Mouse (Mus musculus): Measurements from ENCODE around the gene Vsig10l. TPM values are rescaled to one million over a fixed set of nuclear protein-coding genes. Genes with fewer than 3 reads are reported as not detected.
A peak's percentile ranks its signal among the peaks of the same experiment; 100 is the strongest.

Gene Vsig10l
- polyA plus RNA-seq, 1 experiment from 2014 or later = 4.8 TPM

GRCm38 (mm10) chr7:43490182-43490584, 27.2 kb downstream of the Vsig10l start:
- peak overlapping the region; percentile 80 for H3K4me2 ChIP-seq (replicated peaks)
- no peaks in the 10 kb centered on the region for H3K36me3 ChIP-seq
- no peaks in the 10 kb centered on the region; the same call in 1 of the 2 replicates for H3K9me3 ChIP-seq
- WGBS = 0% methylated on average over 6 of the region's 13 CpGs
- H3K4me1 ChIP-seq = peaks cover 18% of the 10 kb centered on the region
- ATAC-seq (ENCODE audit: low FRiP score, low read depth) = peak; percentile 91
- H3K27me3 ChIP-seq = peaks cover 30% of the 10 kb centered on the region
- H3K27ac ChIP-seq = no peak overlapping the region
- peak overlapping the region; percentile 60 for H3K4me3 ChIP-seq
- peak overlapping the region; percentile 77 for H3K9ac ChIP-seq

DNA sequence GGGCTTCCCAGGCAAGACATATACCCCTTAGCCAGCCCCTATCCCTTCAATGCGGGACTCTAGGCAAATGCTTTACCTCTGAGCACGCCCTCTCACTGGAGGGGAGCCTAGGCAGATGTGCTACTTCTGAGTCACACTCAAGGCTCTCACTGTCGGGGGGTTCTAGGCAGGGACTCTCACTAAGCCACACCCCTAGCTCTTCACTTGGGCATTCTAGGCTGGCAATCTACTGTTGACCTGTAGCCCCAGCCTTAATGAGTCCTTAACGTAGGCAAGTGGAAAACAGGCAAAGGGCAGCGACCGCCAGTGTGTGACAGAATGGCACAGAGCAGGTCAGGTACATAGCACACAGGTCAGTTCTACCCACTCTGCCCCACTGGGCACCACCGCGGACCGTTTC, 27.9 kb downstream of the Vsig10l start:
- ATAC-seq (ENCODE audit: low FRiP score, low read depth) = no peak
- no peak overlapping the region for H3K9ac ChIP-seq
- peaks cover 18% of the 10 kb centered on the region for H3K4me1 ChIP-seq
- no peaks in the 10 kb centered on the region for H3K36me3 ChIP-seq
- H3K4me3 ChIP-seq = peak overlapping the region; percentile 60; the same call in 1 of the 2 replicates
- 61% methylated on average over 9 of the region's 9 CpGs for WGBS
- H3K9me3 ChIP-seq = no peaks in the 10 kb centered on the region; the same call in 1 of the 2 replicates
- H3K4me2 ChIP-seq (replicated peaks) = peak overlapping the region; percentile 80; the same call in 1 of the 2 replicates
- H3K27ac ChIP-seq = no peak overlapping the region
- peaks cover 37% of the 10 kb centered on the region for H3K27me3 ChIP-seq

DNA sequence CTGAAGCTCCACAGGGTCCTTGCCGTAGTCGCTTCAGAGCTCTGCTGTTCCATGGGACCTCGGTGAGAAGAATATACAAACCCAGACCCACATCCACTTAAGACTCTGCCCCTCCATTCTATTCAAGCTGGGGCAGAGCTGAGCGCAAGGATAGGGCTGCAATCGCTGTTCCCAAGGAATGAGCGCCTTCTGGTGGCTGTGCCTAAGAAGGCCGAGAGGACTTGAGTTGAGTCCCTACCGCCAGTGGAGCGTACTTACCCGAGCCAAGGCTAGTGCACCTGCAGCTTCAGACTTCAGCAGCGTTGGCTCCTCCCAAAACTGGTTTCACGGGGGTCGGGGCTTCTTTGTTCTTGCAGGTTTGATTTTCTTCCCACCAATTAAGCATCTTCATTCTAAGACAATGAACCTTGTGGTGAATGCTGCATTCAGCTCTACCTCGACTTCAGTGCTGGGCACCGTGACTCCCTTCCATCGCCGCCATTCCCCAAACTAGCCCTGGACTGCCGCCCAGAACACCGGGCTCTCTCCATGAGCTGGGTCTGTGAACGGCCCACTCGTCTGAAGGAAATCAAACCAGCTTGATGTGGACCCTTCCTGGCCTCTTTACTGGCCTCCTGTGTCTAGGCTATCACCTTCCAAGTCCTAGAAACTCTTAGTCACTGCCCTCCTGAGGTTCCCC, 32.5 kb downstream of the Vsig10l start:
- Histone ChIP-seq H3K4me3 (no peak overlapping the region), H3K36me3 (no peaks in the 10 kb centered on the region), H3K4me2 (replicated peaks) (no peak overlapping the region), H3K4me1 (peaks cover 4% of the 10 kb centered on the region; the same call in 1 of the 2 replicates), H3K27me3 (peaks cover 34% of the 10 kb centered on the region), H3K9ac (no peak overlapping the region), H3K9me3 (peaks cover 6% of the 10 kb centered on the region; the same call in 1 of the 2 replicates), H3K27ac (no peak overlapping the region)
- peak; percentile 37; the same call in 1 of the 2 replicates for ATAC-seq (ENCODE audit: low FRiP score, low read depth)
- 15% methylated on average over 21 of the region's 21 CpGs for WGBS

GRCm38 (mm10) chr7:43511707-43512478, 48.9 kb downstream of the Vsig10l start:
- no peaks in the 10 kb centered on the region for H3K9me3 ChIP-seq
- no peaks in the 10 kb centered on the region for H3K4me1 ChIP-seq
- 39% methylated on average over 4 of the region's 4 CpGs for WGBS
- H3K9ac ChIP-seq = no peak overlapping the region
- H3K27me3 ChIP-seq = no peaks in the 10 kb centered on the region
- H3K36me3 ChIP-seq = no peaks in the 10 kb centered on the region
- ATAC-seq (ENCODE audit: low FRiP score, low read depth) = no peak
- no peak overlapping the region for H3K4me2 ChIP-seq (replicated peaks)
- H3K4me3 ChIP-seq = no peak overlapping the region
- H3K27ac ChIP-seq = no peak overlapping the region

- no peak overlapping the region for H3K27ac ChIP-seq
- ATAC-seq (ENCODE audit: low FRiP score, low read depth) = no peak
- H3K9ac ChIP-seq = no peak overlapping the region
- H3K4me2 ChIP-seq (replicated peaks) = no peak overlapping the region
- H3K27me3 ChIP-seq = no peaks in the 10 kb centered on the region
- H3K4me1 ChIP-seq = no peaks in the 10 kb centered on the region
- no peaks in the 10 kb centered on the region for H3K9me3 ChIP-seq
- WGBS = 72% methylated on average over 4 of the region's 4 CpGs
- no peaks in the 10 kb centered on the region for H3K36me3 ChIP-seq
- no peak overlapping the region for H3K4me3 ChIP-seq
Measured at GRCm38 (mm10) chr7:43512519-43512918, 49.6 kb downstream of the Vsig10l start.

DNA sequence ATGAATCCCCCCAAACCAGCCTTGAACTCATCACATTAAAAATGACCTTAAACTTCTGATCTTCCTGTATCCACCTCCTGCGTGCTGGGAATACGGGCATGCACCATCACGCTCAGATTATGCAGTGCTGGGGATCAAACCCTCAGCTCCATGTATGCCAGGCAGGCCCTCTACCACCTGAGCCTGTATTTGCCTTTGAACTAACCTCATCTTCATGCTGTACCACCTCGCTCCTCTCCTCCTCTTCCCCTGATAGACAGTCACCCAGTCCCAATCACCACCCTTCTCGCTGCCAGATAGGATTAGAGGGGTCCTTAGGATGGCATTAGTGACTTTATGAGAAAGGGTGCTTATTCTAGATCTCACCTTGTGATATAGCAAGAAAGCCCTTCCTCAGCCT, 52.1 kb downstream of the Vsig10l start:
- no peaks in the 10 kb centered on the region for H3K4me1 ChIP-seq
- no peaks in the 10 kb centered on the region for H3K9me3 ChIP-seq
- no peak overlapping the region for H3K4me2 ChIP-seq (replicated peaks)
- no peaks in the 10 kb centered on the region for H3K27me3 ChIP-seq
- H3K36me3 ChIP-seq = no peaks in the 10 kb centered on the region
- H3K4me3 ChIP-seq = no peak overlapping the region
- WGBS = 81% methylated on average over 5 of the region's 5 CpGs
- H3K9ac ChIP-seq = no peak overlapping the region
- no peak for ATAC-seq (ENCODE audit: low FRiP score, low read depth)
- H3K27ac ChIP-seq = no peak overlapping the region

DNA sequence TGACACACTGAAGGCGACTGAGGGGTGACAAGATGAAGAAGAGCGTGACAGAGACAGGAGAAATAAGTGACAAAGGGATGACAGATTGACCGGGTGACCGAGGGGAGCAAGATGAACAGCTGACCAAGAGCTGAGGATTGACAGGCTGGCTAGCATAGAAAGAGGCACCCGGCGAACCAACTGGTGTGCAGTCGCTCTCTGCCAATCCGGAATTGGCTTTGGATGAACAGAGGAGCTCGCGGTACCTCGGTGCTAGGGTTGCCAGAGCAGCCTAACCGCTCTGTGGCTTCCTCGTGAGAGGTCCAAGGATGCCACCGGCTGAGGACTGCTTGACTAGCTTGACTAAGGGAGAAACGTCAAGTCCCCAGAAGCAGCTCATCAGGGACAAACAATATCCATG, 55.4 kb downstream of the Vsig10l start:
- WGBS = 89% methylated on average over 15 of the region's 15 CpGs
- Histone ChIP-seq H3K4me2 (replicated peaks) (no peak overlapping the region), H3K9ac (no peak overlapping the region), H3K4me3 (no peak overlapping the region), H3K27me3 (no peaks in the 10 kb centered on the region), H3K9me3 (no peaks in the 10 kb centered on the region), H3K36me3 (no peaks in the 10 kb centered on the region), H3K27ac (no peak overlapping the region), H3K4me1 (no peaks in the 10 kb centered on the region)
- ATAC-seq (ENCODE audit: low FRiP score, low read depth) = no peak

Small RNA genes lying within 50 kb of the gene (microRNA-seq; reads per million reads assigned to microRNA genes)
- not detected for gene Mir7051

Other genes starting within 250 kb of the Vsig10l start
- 16.7 TPM in 2 replicates for gene Zfp715, start 149.9 kb upstream of the Vsig10l start, polyA plus RNA-seq (2015; fragmentation: Nextera tagmentation; extraction: Ambion mirVana)
- gene Siglecf, start 111.8 kb upstream of the Vsig10l start, polyA plus RNA-seq (2015; fragmentation: Nextera tagmentation; extraction: Ambion mirVana) = 0.22 and 0.23 TPM in 2 replicates
- 0.06 and 0.13 TPM in 2 replicates for gene Siglecg, start 54.9 kb upstream of the Vsig10l start, polyA plus RNA-seq (2015; fragmentation: Nextera tagmentation; extraction: Ambion mirVana)
- gene Lim2, start 35.5 kb upstream of the Vsig10l start, polyA plus RNA-seq (2015; fragmentation: Nextera tagmentation; extraction: Ambion mirVana) = not detected in 2 replicates
- gene Nkg7, start 26.1 kb upstream of the Vsig10l start, polyA plus RNA-seq (2015; fragmentation: Nextera tagmentation; extraction: Ambion mirVana) = 0.89 and 1.1 TPM in 2 replicates
- not detected in 2 replicates for gene Cldnd2, start 22.4 kb upstream of the Vsig10l start, polyA plus RNA-seq (2015; fragmentation: Nextera tagmentation; extraction: Ambion mirVana)
- 272 and 301 TPM in 2 replicates for gene Etfb, start 19.1 kb upstream of the Vsig10l start, polyA plus RNA-seq (2015; fragmentation: Nextera tagmentation; extraction: Ambion mirVana)
- gene Gm45233, start 19.0 kb upstream of the Vsig10l start, polyA plus RNA-seq (2015; fragmentation: Nextera tagmentation; extraction: Ambion mirVana) = not detected in 2 replicates
- 1.8 and 2.0 TPM in 2 replicates for gene Iglon5, start 26.9 kb downstream of the Vsig10l start, polyA plus RNA-seq (2015; fragmentation: Nextera tagmentation; extraction: Ambion mirVana)
- not detected in 2 replicates for gene 4931406B18Rik, start 42.8 kb downstream of the Vsig10l start, polyA plus RNA-seq (2015; fragmentation: Nextera tagmentation; extraction: Ambion mirVana)
- 1.2 and 1.5 TPM in 2 replicates for gene Cd33, start 81.3 kb downstream of the Vsig10l start, polyA plus RNA-seq (2015; fragmentation: Nextera tagmentation; extraction: Ambion mirVana)
- gene Zfp658, start 99.1 kb downstream of the Vsig10l start, polyA plus RNA-seq (2015; fragmentation: Nextera tagmentation; extraction: Ambion mirVana) = 4.8 and 4.9 TPM in 2 replicates
- gene Zfp719, start 116.5 kb downstream of the Vsig10l start, polyA plus RNA-seq (2015; fragmentation: Nextera tagmentation; extraction: Ambion mirVana) = 14.4 and 15.4 TPM in 2 replicates
- 0.27 and 0.33 TPM in 2 replicates for gene Zfp819, start 144.0 kb downstream of the Vsig10l start, polyA plus RNA-seq (2015; fragmentation: Nextera tagmentation; extraction: Ambion mirVana)
- gene Ceacam18, start 171.6 kb downstream of the Vsig10l start, polyA plus RNA-seq (2015; fragmentation: Nextera tagmentation; extraction: Ambion mirVana) = not detected in 2 replicates
- gene Siglece, start 197.0 kb downstream of the Vsig10l start, polyA plus RNA-seq (2015; fragmentation: Nextera tagmentation; extraction: Ambion mirVana) = 0.62 and 0.70 TPM in 2 replicates
- gene Ctu1, start 208.9 kb downstream of the Vsig10l start, polyA plus RNA-seq (2015; fragmentation: Nextera tagmentation; extraction: Ambion mirVana) = 15.0 and 15.2 TPM in 2 replicates
- not detected in 2 replicates for gene Klk14, start 227.3 kb downstream of the Vsig10l start, polyA plus RNA-seq (2015; fragmentation: Nextera tagmentation; extraction: Ambion mirVana)
- gene Klk13, start 249.4 kb downstream of the Vsig10l start, polyA plus RNA-seq (2015; fragmentation: Nextera tagmentation; extraction: Ambion mirVana) = 0.37 and 0.79 TPM in 2 replicates